In genomic region chr14:62457420-62458181, GRCm38 (mm10) we compare ENCODE assay signal across 9 mouse cellular contexts. TPM values are rescaled to one million over a fixed set of nuclear protein-coding genes. Genes with fewer than 3 reads are reported as not detected.
DNase-seq lines count a peak whose midpoint lies in the region; ATAC-seq and TF ChIP-seq lines count a peak whose summit lies in the region.
"Had no signal": no experiment of that assay in that cellular context is flagged by ENCODE, and none has a peak within 500 bp of the region (broad histone marks: within the 10 kb centered on the region; RNA-seq: fewer than 3 reads in every experiment).

No protein-coding gene starts in this region.

- no peaks in the 10 kb centered on the region for H3K27me3 ChIP-seq in CH12.LX (replicated peaks)
- no peaks in the 10 kb centered on the region for H3K27me3 ChIP-seq in forebrain, embryonic 13.5 days
- no peaks in the 10 kb centered on the region for H3K27me3 ChIP-seq in heart, postnatal 0 days (ENCODE audit: control insufficient read depth, insufficient read depth, low read length)
- no peaks in the 10 kb centered on the region for H3K27me3 ChIP-seq in liver, embryonic 15.5 days
- H3K27me3 ChIP-seq in neural tube, embryonic 12.5 days (replicated peaks), result no peaks in the 10 kb centered on the region
- no peaks in the 10 kb centered on the region for H3K27me3 ChIP-seq in stomach, postnatal 0 days (ENCODE audit: control insufficient read depth, insufficient read depth, low read length)

- TF ChIP-seq RAD21 in CH12.LX (IDR thresholded peaks at IDR 0.05; ENCODE audit: low read depth, low read length), result peak; percentile 95

- peak overlapping the region in 2 of 3 experiments; percentile 32 to 50 for H3K4me3 ChIP-seq in CH12.LX (replicated peaks in 1 of 3; ENCODE audit: low read depth in 2 of 3, low read length in 2 of 3, poor library complexity in 1 of 3)
- no peak overlapping the region for H3K4me3 ChIP-seq in forebrain, embryonic 13.5 days
- H3K4me3 ChIP-seq in heart, postnatal 0 days (ENCODE audit: low read depth, low read length), result no peak overlapping the region; the same call in 1 of the 2 replicates
- no peak overlapping the region for H3K4me3 ChIP-seq in liver, embryonic 15.5 days (replicated peaks)
- H3K4me3 ChIP-seq in neural tube, embryonic 12.5 days, result no peak overlapping the region
- H3K4me3 ChIP-seq in stomach, postnatal 0 days (ENCODE audit: low read depth, low read length), result no peak overlapping the region; the same call in 1 of the 2 replicates
- H3K4me3 ChIP-seq: erythroblast, embryonic 14.5 days had no signal

- DNase-seq in CH12.LX (ENCODE audit: extremely low read depth), result peak; percentile 80
- DNase-seq in c-Kit-positive CD71-negative TER-119-negative erythroid progenitor cells, embryonic 14.5 days (ENCODE audit: low read depth), result peak; percentile 70
- peak; percentile 89 for DNase-seq in heart, postnatal 0 days (ENCODE audit: low spot score)
- DNase-seq in kidney, postnatal 25 days, result peak; percentile 85 to 91
- peak; percentile 83 for DNase-seq in stomach, postnatal 0 days (ENCODE audit: low spot score)

- no peaks in the 10 kb centered on the region for H3K4me1 ChIP-seq in CH12.LX (ENCODE audit: control insufficient read depth in 1 of 2, insufficient read depth in 2 of 2)
- peaks cover 52% of the 10 kb centered on the region for H3K4me1 ChIP-seq in forebrain, embryonic 13.5 days
- 0 out of 2 replicates have a peak, but pooled peaks cover 4% of the 10 kb centered on the region for H3K4me1 ChIP-seq in heart, postnatal 0 days (ENCODE audit: control insufficient read depth, insufficient read depth)
- no peaks in the 10 kb centered on the region for H3K4me1 ChIP-seq in liver, embryonic 15.5 days (replicated peaks)
- H3K4me1 ChIP-seq in neural tube, embryonic 12.5 days, result no peaks in the 10 kb centered on the region
- H3K4me1 ChIP-seq in stomach, postnatal 0 days (replicated peaks; ENCODE audit: control insufficient read depth, insufficient read depth), result no peaks in the 10 kb centered on the region

- in situ Hi-C loops in CH12.LX (cut with MboI; ENCODE audit: low pct_ligation_motif_present, low pct_unique_long_range_greater_than_20kb, low sequenced_read_pairs), result loop anchor here (5.0 to 25.0 kb wide), 4 partner anchors 200 to 895 kb away; partner anchors contain the start of gene Spryd7

- no peaks in the 10 kb centered on the region for H3K9me3 ChIP-seq in CH12.LX (replicated peaks; ENCODE audit: low read length)
- H3K9me3 ChIP-seq in forebrain, embryonic 13.5 days (replicated peaks), result 0 out of 2 replicates have a peak, but pooled peaks cover 5% of the 10 kb centered on the region
- no peaks in the 10 kb centered on the region for H3K9me3 ChIP-seq in heart, postnatal 0 days (replicated peaks; ENCODE audit: control insufficient read depth, low read length)
- H3K9me3 ChIP-seq in liver, embryonic 15.5 days (replicated peaks), result no peaks in the 10 kb centered on the region
- H3K9me3 ChIP-seq in neural tube, embryonic 12.5 days, result no peaks in the 10 kb centered on the region
- no peaks in the 10 kb centered on the region for H3K9me3 ChIP-seq in stomach, postnatal 0 days (ENCODE audit: control insufficient read depth, low read length)

- H3K79me2 ChIP-seq in CH12.LX (replicated peaks; ENCODE audit: control insufficient read depth, extremely low read depth, insufficient read depth, poor library complexity, severe bottlenecking), result no peaks in the 10 kb centered on the region

- peak overlapping the region; percentile 54; the same call in 1 of the 2 replicates for H3K9ac ChIP-seq in CH12.LX (ENCODE audit: insufficient read depth, low read depth)
- H3K9ac ChIP-seq in forebrain, embryonic 13.5 days, result 0 out of 2 replicates have a peak overlapping the region, but pooled peaks have one; percentile 30
- no peak overlapping the region for H3K9ac ChIP-seq in heart, postnatal 0 days (replicated peaks; ENCODE audit: low read depth, low read length)
- no peak overlapping the region for H3K9ac ChIP-seq in liver, embryonic 15.5 days
- H3K9ac ChIP-seq in neural tube, embryonic 12.5 days, result no peak overlapping the region
- no peak overlapping the region for H3K9ac ChIP-seq in stomach, postnatal 0 days (ENCODE audit: low read length)

- TF ChIP-seq POLR2A in CH12.LX (IDR thresholded peaks at IDR 0.05; ENCODE audit: low read depth, low read length), result no peak

- dilution Hi-C loops in CH12.LX (cut with MboI; ENCODE audit: extremely low pct_ligation_motif_present, extremely low pct_unique_long_range_greater_than_20kb, low sequenced_read_pairs), result no loop called here

- TF ChIP-seq CTCF in CH12.LX (conservative IDR thresholded peaks at IDR 0.05 in 1 of 2, IDR thresholded peaks at IDR 0.05 in 1 of 2; ENCODE audit: low read depth in 2 of 2, low read length in 2 of 2), result peak; percentile 68 to 94
- peak; percentile 93 for TF ChIP-seq CTCF in heart, postnatal 0 days (IDR thresholded peaks at IDR 0.05; ENCODE audit: low read depth)
- TF ChIP-seq CTCF in stomach, postnatal 0 days (IDR thresholded peaks at IDR 0.05; ENCODE audit: low read depth), result peak; percentile 95

- no peaks in the 10 kb centered on the region for H3K36me3 ChIP-seq in CH12.LX (replicated peaks in 1 of 2; ENCODE audit: control insufficient read depth in 1 of 2, insufficient read depth in 1 of 2, low read length in 1 of 2)
- H3K36me3 ChIP-seq in forebrain, embryonic 13.5 days (ENCODE audit: poor library complexity, severe bottlenecking), result no peaks in the 10 kb centered on the region
- H3K36me3 ChIP-seq in heart, postnatal 0 days (replicated peaks; ENCODE audit: control insufficient read depth, insufficient read depth, low read length), result no peaks in the 10 kb centered on the region
- no peaks in the 10 kb centered on the region for H3K36me3 ChIP-seq in liver, embryonic 15.5 days (replicated peaks)
- H3K36me3 ChIP-seq in neural tube, embryonic 12.5 days, result no peaks in the 10 kb centered on the region
- no peaks in the 10 kb centered on the region for H3K36me3 ChIP-seq in stomach, postnatal 0 days (ENCODE audit: control insufficient read depth, insufficient read depth, low read length)

- 18% methylated on average over 22 of the region's 22 CpGs for WGBS in forebrain, embryonic 13.5 days
- 16% methylated on average over 22 of the region's 22 CpGs for WGBS in heart, postnatal 0 days
- WGBS in liver, embryonic 15.5 days (ENCODE audit: insufficient replicate concordance), result 16% methylated on average over 22 of the region's 22 CpGs
- 20% methylated on average over 22 of the region's 22 CpGs for WGBS in neural tube, embryonic 12.5 days
- WGBS in stomach, postnatal 0 days, result 16% methylated on average over 22 of the region's 22 CpGs

- peak overlapping the region; percentile 95 for H3K4me2 ChIP-seq in CH12.LX (ENCODE audit: insufficient read depth, low read depth, poor library complexity, severe bottlenecking)
- peak overlapping the region; percentile 36 for H3K4me2 ChIP-seq in forebrain, embryonic 13.5 days
- H3K4me2 ChIP-seq in heart, postnatal 0 days (ENCODE audit: low read depth, low read length), result peak overlapping the region; percentile 33; the same call in 1 of the 2 replicates
- H3K4me2 ChIP-seq in liver, embryonic 15.5 days, result peak overlapping the region; percentile 16; the same call in 1 of the 2 replicates
- H3K4me2 ChIP-seq in neural tube, embryonic 12.5 days (replicated peaks), result peak overlapping the region; percentile 40
- no peak overlapping the region; the same call in 1 of the 2 replicates for H3K4me2 ChIP-seq in stomach, postnatal 0 days (replicated peaks; ENCODE audit: low read depth)

- no peak overlapping the region for H3K27ac ChIP-seq in CH12.LX (ENCODE audit: insufficient read depth, low read depth)
- peak overlapping the region; percentile 95; the same call in 1 of the 2 replicates for H3K27ac ChIP-seq in forebrain, embryonic 13.5 days
- no peak overlapping the region for H3K27ac ChIP-seq in heart, postnatal 0 days (ENCODE audit: low read depth)
- H3K27ac ChIP-seq in liver, embryonic 15.5 days (replicated peaks), result no peak overlapping the region
- no peak overlapping the region for H3K27ac ChIP-seq in neural tube, embryonic 12.5 days
- no peak overlapping the region for H3K27ac ChIP-seq in stomach, postnatal 0 days (replicated peaks)

- ATAC-seq in forebrain, embryonic 13.5 days, result peak; percentile 63
- ATAC-seq in heart, postnatal 0 days (ENCODE audit: insufficient read depth, low read depth), result peak; percentile 68
- ATAC-seq in liver, embryonic 15.5 days (ENCODE audit: insufficient read depth), result no peak
- ATAC-seq in neural tube, embryonic 12.5 days (ENCODE audit: low FRiP score, low read depth), result peak; percentile 69; the same call in 1 of the 2 replicates
- ATAC-seq in stomach, postnatal 0 days (ENCODE audit: low FRiP score, low TSS enrichment), result peak; percentile 77; the same call in 1 of the 2 replicates

- no peak for TF ChIP-seq EP300 in CH12.LX (IDR thresholded peaks at IDR 0.05; ENCODE audit: low read length)
- no peak for TF ChIP-seq EP300 in heart, postnatal 0 days (IDR thresholded peaks at IDR 0.05; ENCODE audit: low read depth)
- TF ChIP-seq EP300 in stomach, postnatal 0 days (optimal IDR thresholded peaks at IDR 0.05), result no peak

TF ChIP-seq in CH12.LX, 34 proteins besides CTCF, POLR2A, EP300 and RAD21:
- TF ChIP-seq ZC3H11A (IDR thresholded peaks at IDR 0.05; ENCODE audit: low read depth, low read length) (peak; percentile 42), MAX (IDR thresholded peaks at IDR 0.05; ENCODE audit: low read length) (no peak), SMC3 (IDR thresholded peaks at IDR 0.05; ENCODE audit: low read depth, low read length) (peak; percentile 81), IRF4 (IDR thresholded peaks at IDR 0.05; ENCODE audit: low read depth, low read length) (peak; percentile 37; the same call in 1 of the 2 replicates), MYC (IDR thresholded peaks at IDR 0.05; ENCODE audit: low read depth, low read length) (0 out of 2 replicates have a peak, but pooled peaks have one; percentile 15), SIN3A (IDR thresholded peaks at IDR 0.05; ENCODE audit: low read length) (0 out of 2 replicates have a peak, but pooled peaks have one; percentile 22)

RNA-seq across cellular contexts. Expression of gene Gucy1b2, which starts 1.5 kb away (rescaled TPM):
- total RNA-seq in CH12.LX (2012; rRNA removed) (not detected in 2 replicates), CH12.LX (2014; rRNA removed) (not detected in 2 replicates)
- polyA plus RNA-seq in CH12.LX (2012; ENCODE audit: insufficient read length, low read depth), result not detected in 2 replicates
- polyA plus RNA-seq in forebrain, embryonic 13.5 days (2015; fragmentation: Nextera tagmentation; extraction: Ambion mirVana), result 4.6 and 5.1 TPM in 2 replicates
- not detected in 2 replicates for total RNA-seq in heart, postnatal 0 days (2014; rRNA removed; ENCODE audit: low replicate concordance)
- 0.04 and 0.18 TPM in 2 replicates for polyA plus RNA-seq in heart, postnatal 0 days (2015; fragmentation: Nextera tagmentation; extraction: Ambion mirVana)
- not detected in 2 replicates for polyA plus RNA-seq in liver, embryonic 15.5 days (2015; fragmentation: Nextera tagmentation; extraction: Ambion mirVana)
- 0.19 and 0.27 TPM in 2 replicates for polyA plus RNA-seq in neural tube, embryonic 12.5 days (2016; fragmentation: Nextera tagmentation; extraction: Ambion mirVana)
- not detected in 2 replicates for polyA plus RNA-seq in stomach, postnatal 0 days (2015; fragmentation: Nextera tagmentation; extraction: Ambion mirVana)
- polyA plus RNA-seq: erythroblast, embryonic 14.5 days had no signal

Comparison
In these comparisons a context has a peak if more than half of its experiments do, and no peak if none do; other contexts are left out.
1. H3K4me3 ChIP-seq: peak in CH12.LX (2 of 3); none in forebrain, embryonic 13.5 days (single experiment), heart, postnatal 0 days (single experiment), liver, embryonic 15.5 days (single experiment), neural tube, embryonic 12.5 days (single experiment) and stomach, postnatal 0 days (single experiment).
2. H3K9ac ChIP-seq: peak in CH12.LX (single experiment) and forebrain, embryonic 13.5 days (single experiment); none in heart, postnatal 0 days (single experiment), liver, embryonic 15.5 days (single experiment), neural tube, embryonic 12.5 days (single experiment) and stomach, postnatal 0 days (single experiment).
3. Peak in every context shown above with its lines, with median percentiles within 50 percentile points of each other: DNase-seq and CTCF ChIP-seq.